Mouse (Mus musculus) liver, embryonic 11.5 days (tissue): ENCODE measurements around the gene Dok3. TPM values are rescaled to one million over a fixed set of nuclear protein-coding genes. Genes with fewer than 3 reads are reported as not detected.

Source experiments
- ATAC-seq: fragments of 200-750 bp; cut with Nextera tagmentation; replicated peaks from 2 replicates; pipeline ENCODE4 v1.8.0; 2017; ENCODE audit warnings: moderate number of reproducible peaks, mild to moderate bottlenecking, moderate TSS enrichment, moderate library complexity; ENCODE audit not compliant: low FRiP score
- DNase-seq: peaks from one replicate; pipeline ENCODE4 v3.0.0-alpha.2; 2017; ENCODE audit warnings: low spot score
- H3K27ac ChIP-seq: fragments of 300-500 bp; sonication (generic); 2 replicates; pipeline ENCODE4 v1.5.1; 2014; ENCODE audit warnings: mild to moderate bottlenecking, low read depth, low read length, control low read depth
- H3K27me3 ChIP-seq: fragments of 300-500 bp; sonication (generic); replicated peaks from 2 replicates; pipeline ENCODE4 v1.6.1; 2014; ENCODE audit warnings: low read length, mixed read lengths; ENCODE audit not compliant: control insufficient read depth, insufficient read depth
- H3K36me3 ChIP-seq: fragments of 300-500 bp; sonication (generic); 2 replicates; pipeline ENCODE4 v1.6.1; 2014; ENCODE audit warnings: mild to moderate bottlenecking, low read length, moderate library complexity, mixed read lengths; ENCODE audit not compliant: control insufficient read depth, insufficient read depth
- H3K4me1 ChIP-seq: fragments of 300-500 bp; sonication (generic); replicated peaks from 2 replicates; pipeline ENCODE4 v1.6.1; 2014; ENCODE audit warnings: low read length, mixed read lengths; ENCODE audit not compliant: control insufficient read depth, insufficient read depth
- H3K4me2 ChIP-seq: fragments of 300-500 bp; sonication (generic); 2 replicates; pipeline ENCODE4 v1.6.1; 2014; ENCODE audit warnings: mild to moderate bottlenecking, control low read depth, moderate library complexity
- H3K4me3 ChIP-seq: fragments of 300-500 bp; sonication (generic); 2 replicates; pipeline ENCODE4 v1.5.1; 2014; ENCODE audit warnings: low read depth, low read length, control low read depth
- H3K9ac ChIP-seq: fragments of 300-500 bp; sonication (generic); 2 replicates; pipeline ENCODE4 v1.6.1; 2014; ENCODE audit warnings: low read depth, low read length, control low read depth
- H3K9me3 ChIP-seq: fragments of 300-500 bp; sonication (generic); 2 replicates; pipeline ENCODE4 v1.6.1; 2016; ENCODE audit warnings: low read length, inconsistent platforms, mixed read lengths; ENCODE audit not compliant: control insufficient read depth
- WGBS: fragments of 180-500 bp; shearing (Covaris S2); extraction: QIAGEN DNeasy Blood & Tissue Kit; methylation state at CpG from one replicate; pipeline ENCODE4 v1.1.7; 2014; 5-methylcytosine and 5-hydroxymethylcytosine counted together
- polyA plus RNA-seq: library from polyadenylated mRNA; unstranded; fragments of >200 nt; fragmentation: Nextera tagmentation; extraction: Ambion mirVana; gene quantifications from 2 replicates; pipeline ENCODE4 v1.2.1, GENCODE M21; 2014

Dok3 gene
- polyA plus RNA-seq, 1 experiment from 2014 or later, result 6.0 TPM

DNA sequence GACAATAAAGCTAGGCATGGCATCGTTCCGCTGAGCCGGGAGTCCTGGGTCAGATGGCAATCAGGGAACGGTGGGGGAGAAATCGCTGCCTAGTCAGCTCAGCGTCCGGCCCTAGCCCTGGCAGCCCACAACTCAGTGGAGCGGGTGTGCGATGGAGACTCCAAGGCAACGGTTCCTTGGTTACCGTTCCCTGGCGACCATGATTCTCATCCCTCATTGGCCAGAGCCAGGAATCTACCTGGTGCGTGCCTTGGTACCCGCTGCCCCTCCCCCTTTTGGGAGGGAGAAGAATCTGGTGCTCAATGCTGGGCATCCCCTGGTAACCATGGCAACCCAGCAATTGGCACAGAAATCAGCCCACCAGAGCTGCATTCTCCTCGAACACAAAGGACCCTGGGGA, 45.5 kb downstream of the Dok3 start:
- peaks cover 32% of the 10 kb centered on the region for H3K4me1 ChIP-seq
- peaks cover 5% of the 10 kb centered on the region; the same call in 1 of the 2 replicates for H3K36me3 ChIP-seq
- peak overlapping the region; percentile 25; the same call in 1 of the 2 replicates for H3K27ac ChIP-seq
- H3K9me3 ChIP-seq, result no peaks in the 10 kb centered on the region
- no peak overlapping the region for H3K4me2 ChIP-seq
- peaks cover 52% of the 10 kb centered on the region for H3K27me3 ChIP-seq
- no peak overlapping the region for H3K9ac ChIP-seq
- 66% methylated on average over 15 of the region's 15 CpGs for WGBS
- DNase-seq (no peak), ATAC-seq (no peak)
- H3K4me3 ChIP-seq, result no peak overlapping the region

DNA sequence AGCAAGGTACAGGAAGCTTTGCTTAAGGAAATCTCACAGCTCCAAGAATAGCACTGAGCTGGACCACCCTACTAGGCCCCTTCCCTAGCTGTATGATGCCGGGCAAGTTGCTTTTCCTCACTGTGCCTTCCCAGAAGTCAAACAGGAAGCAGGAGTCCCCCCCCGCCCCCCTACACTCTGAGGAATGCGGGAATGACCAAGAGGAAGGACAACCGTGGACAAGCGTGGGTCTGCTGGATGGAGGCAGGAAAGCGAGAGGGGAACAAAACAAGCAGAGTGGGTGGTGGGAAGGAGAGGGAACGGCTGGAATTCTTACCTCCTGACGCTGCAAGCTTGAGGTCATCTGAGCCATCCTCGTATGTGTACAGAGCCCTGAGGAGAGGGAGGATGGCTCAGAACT, 46.0 kb downstream of the Dok3 start:
- H3K27ac ChIP-seq, result 0 out of 2 replicates have a peak overlapping the region, but pooled peaks have one; percentile 25

DNA sequence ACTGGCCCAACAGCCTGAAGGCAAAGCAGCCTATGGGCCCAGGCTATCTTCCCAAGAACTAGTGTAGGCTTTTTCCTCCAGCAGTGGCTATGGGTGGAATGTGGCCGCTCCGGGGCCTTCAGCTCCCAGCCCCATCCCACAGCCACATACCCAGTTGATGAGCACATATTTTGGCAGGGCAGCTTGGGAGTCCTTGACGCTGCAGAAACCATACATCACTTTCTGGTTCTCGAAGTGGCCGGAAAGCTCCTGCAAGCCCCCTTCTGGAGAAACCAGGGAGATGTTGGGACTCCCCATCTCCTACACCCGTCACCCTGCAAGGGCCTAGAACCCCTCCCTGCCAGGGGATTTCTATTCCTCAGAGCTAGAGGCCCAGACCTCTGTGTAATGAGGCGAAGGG, 46.6 kb downstream of the Dok3 start:
- Histone ChIP-seq H3K27me3 (peaks cover 42% of the 10 kb centered on the region), H3K27ac (no peak overlapping the region), H3K36me3 (peaks cover 5% of the 10 kb centered on the region; the same call in 1 of the 2 replicates), H3K9me3 (no peaks in the 10 kb centered on the region), H3K9ac (no peak overlapping the region), H3K4me1 (peaks cover 32% of the 10 kb centered on the region), H3K4me3 (no peak overlapping the region), H3K4me2 (no peak overlapping the region)
- DNase-seq (no peak), ATAC-seq (no peak)
- 76% methylated on average over 7 of the region's 7 CpGs for WGBS

More for the DNA sequence above, 46.0 kb downstream of the Dok3 start:
- ATAC-seq, result no peak
- H3K9me3 ChIP-seq, result no peaks in the 10 kb centered on the region
- H3K27me3 ChIP-seq, result peaks cover 48% of the 10 kb centered on the region
- peaks cover 32% of the 10 kb centered on the region for H3K4me1 ChIP-seq
- 46% methylated on average over 9 of the region's 9 CpGs for WGBS
- no peak overlapping the region for H3K9ac ChIP-seq
- H3K36me3 ChIP-seq, result peaks cover 5% of the 10 kb centered on the region; the same call in 1 of the 2 replicates
- no peak for DNase-seq
- no peak overlapping the region for H3K4me2 ChIP-seq
- no peak overlapping the region for H3K4me3 ChIP-seq

GRCm38 (mm10) chr13:55479929-55480328, 49.2 kb downstream of the Dok3 start:
- Histone ChIP-seq H3K4me2 (no peak overlapping the region), H3K9me3 (no peaks in the 10 kb centered on the region), H3K27ac (no peak overlapping the region), H3K36me3 (peaks cover 13% of the 10 kb centered on the region; the same call in 1 of the 2 replicates), H3K4me1 (peaks cover 9% of the 10 kb centered on the region), H3K9ac (no peak overlapping the region), H3K4me3 (no peak overlapping the region), H3K27me3 (peaks cover 25% of the 10 kb centered on the region)
- no peak for ATAC-seq
- DNase-seq, result no peak

DNA sequence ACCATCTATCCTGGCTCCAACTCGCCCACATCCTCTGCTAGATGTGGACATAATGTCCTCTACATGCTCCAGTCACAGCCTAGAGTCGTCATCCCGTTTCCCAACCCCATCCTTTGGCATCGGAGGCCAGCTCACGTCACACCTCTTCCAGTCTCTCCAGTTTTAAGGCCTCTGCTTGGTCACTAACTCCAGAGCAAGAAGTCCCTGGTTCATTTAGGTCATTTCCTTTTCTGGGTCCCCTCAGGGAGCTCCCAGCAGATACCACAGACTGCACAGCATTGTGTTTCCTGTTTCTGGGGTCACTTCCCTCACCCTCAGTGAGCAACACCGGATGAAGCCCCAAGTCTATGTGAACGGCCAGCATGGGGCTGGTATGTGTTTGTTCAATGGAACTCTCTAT, 50.1 kb downstream of the Dok3 start:
- 48% methylated on average over 7 of the region's 7 CpGs for WGBS
- Histone ChIP-seq H3K27ac (no peak overlapping the region), H3K9me3 (no peaks in the 10 kb centered on the region), H3K4me3 (no peak overlapping the region), H3K9ac (no peak overlapping the region), H3K4me2 (no peak overlapping the region), H3K27me3 (peaks cover 16% of the 10 kb centered on the region), H3K36me3 (peaks cover 13% of the 10 kb centered on the region; the same call in 1 of the 2 replicates), H3K4me1 (0 out of 2 replicates have a peak, but pooled peaks cover 5% of the 10 kb centered on the region)
- DNase-seq (no peak), ATAC-seq (no peak)

GRCm38 (mm10) chr13:55478036-55478435, 51.1 kb downstream of the Dok3 start:
- H3K27me3 ChIP-seq, result peaks cover 15% of the 10 kb centered on the region
- no peak for DNase-seq
- 44% methylated on average over 5 of the region's 5 CpGs for WGBS

DNA sequence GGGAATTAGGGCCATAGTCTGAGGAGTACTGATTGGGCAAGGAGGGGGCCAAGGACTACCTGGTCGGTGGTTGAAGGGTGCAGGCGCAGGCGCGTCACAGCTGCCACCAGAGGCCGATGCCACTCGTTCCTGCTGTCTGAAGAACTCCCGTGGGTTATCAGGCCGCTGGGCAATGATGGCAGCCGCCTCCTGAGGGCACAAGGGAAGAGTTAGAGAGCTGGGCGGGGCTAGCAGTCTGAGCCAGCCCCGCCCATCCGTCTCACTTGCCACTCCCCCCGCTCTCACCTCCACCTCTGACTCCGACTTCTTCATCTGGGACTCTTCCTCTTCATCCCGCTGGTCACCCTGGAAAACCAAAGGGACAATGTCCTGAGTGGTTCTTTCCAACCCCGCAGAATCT, 51.6 kb downstream of the Dok3 start:
- peaks cover 20% of the 10 kb centered on the region for H3K27me3 ChIP-seq

More at GRCm38 (mm10) chr13:55478036-55478435, 51.1 kb downstream of the Dok3 start:
- H3K36me3 ChIP-seq, result peaks cover 13% of the 10 kb centered on the region; the same call in 1 of the 2 replicates
- no peak overlapping the region for H3K27ac ChIP-seq
- no peak for ATAC-seq
- no peak overlapping the region for H3K4me3 ChIP-seq
- H3K9ac ChIP-seq, result no peak overlapping the region
- no peak overlapping the region for H3K4me2 ChIP-seq
- H3K9me3 ChIP-seq, result no peaks in the 10 kb centered on the region
- 0 out of 2 replicates have a peak, but pooled peaks cover under 1% of the 10 kb centered on the region for H3K4me1 ChIP-seq

GRCm38 (mm10) chr13:55476256-55476655, 52.8 kb downstream of the Dok3 start:
- H3K9me3 ChIP-seq, result no peaks in the 10 kb centered on the region
- H3K36me3 ChIP-seq, result peaks cover 13% of the 10 kb centered on the region; the same call in 1 of the 2 replicates
- H3K4me1 ChIP-seq, result peaks cover 13% of the 10 kb centered on the region
- H3K4me2 ChIP-seq, result no peak overlapping the region
- ATAC-seq (no peak), DNase-seq (no peak)
- 89% methylated on average over 8 of the region's 8 CpGs for WGBS
- no peak overlapping the region for H3K9ac ChIP-seq
- H3K27ac ChIP-seq, result no peak overlapping the region
- H3K27me3 ChIP-seq, result peaks cover 32% of the 10 kb centered on the region
- H3K4me3 ChIP-seq, result no peak overlapping the region

More for the DNA sequence above, 51.6 kb downstream of the Dok3 start:
- Histone ChIP-seq H3K4me1 (peaks cover 4% of the 10 kb centered on the region; the same call in 1 of the 2 replicates), H3K36me3 (peaks cover 13% of the 10 kb centered on the region; the same call in 1 of the 2 replicates), H3K4me3 (no peak overlapping the region), H3K9ac (no peak overlapping the region), H3K27ac (no peak overlapping the region), H3K4me2 (no peak overlapping the region), H3K9me3 (no peaks in the 10 kb centered on the region)
- ATAC-seq (no peak), DNase-seq (no peak)
- 61% methylated on average over 16 of the region's 16 CpGs for WGBS

GRCm38 (mm10) chr13:55475750-55476149, 53.3 kb downstream of the Dok3 start:
- Histone ChIP-seq H3K36me3 (peaks cover 12% of the 10 kb centered on the region; the same call in 1 of the 2 replicates), H3K9me3 (no peaks in the 10 kb centered on the region), H3K27me3 (peaks cover 37% of the 10 kb centered on the region), H3K4me2 (no peak overlapping the region), H3K27ac (no peak overlapping the region), H3K4me1 (peaks cover 17% of the 10 kb centered on the region), H3K9ac (no peak overlapping the region), H3K4me3 (no peak overlapping the region)
- ATAC-seq, result no peak
- 80% methylated on average over 5 of the region's 5 CpGs for WGBS
- DNase-seq, result no peak
